Mouse (Mus musculus): ENCODE data around the gene Fhl2.

The Fhl2 gene

GRCm38 (mm10) chr1:43094206-43094605, 102.6 kb downstream of the Fhl2 start:
- no peak for DNase-seq

- peak; percentile 83 for DNase-seq
These were observed 104.4 kb downstream of the Fhl2 start for GRCm38 (mm10) chr1:43092056-43093015.

DNA sequence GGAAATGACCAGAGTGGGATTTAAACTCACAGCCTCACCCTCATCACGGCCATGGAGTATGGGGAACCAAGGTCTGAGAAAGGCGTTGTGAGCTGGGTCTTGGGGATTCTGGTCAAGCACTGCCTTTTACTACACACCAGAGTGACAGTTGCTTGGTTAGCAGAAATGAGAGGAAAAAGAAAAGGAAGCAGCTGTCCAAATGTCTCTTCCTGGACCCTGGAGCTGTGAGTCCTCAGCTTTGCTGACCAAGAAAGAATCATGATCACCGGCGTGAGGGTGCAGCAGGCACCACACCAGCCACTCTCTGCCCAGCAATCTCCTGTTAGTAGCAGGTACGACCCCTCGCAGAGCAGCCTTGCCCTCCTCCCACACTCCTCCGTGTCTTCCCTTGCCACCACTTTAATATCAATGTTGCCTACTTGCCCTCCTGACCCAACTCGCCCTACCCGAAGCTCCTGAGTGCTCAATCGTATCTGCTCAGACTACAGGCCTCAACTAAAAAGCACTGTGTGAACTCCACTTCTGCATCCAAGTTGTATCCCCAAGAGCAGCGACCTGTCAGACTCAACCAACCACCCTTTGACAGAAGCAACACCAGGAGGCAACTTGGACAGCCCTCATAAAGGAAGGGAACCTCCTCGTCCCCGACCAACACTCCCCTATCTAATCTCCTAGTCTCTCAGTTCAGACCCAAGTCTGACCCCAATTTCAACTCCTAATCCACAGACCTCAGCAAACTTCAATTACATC, 105.3 kb downstream of the Fhl2 start:
- DNase-seq = peak; percentile 28

- DNase-seq = peak; percentile 38
These were observed 106.4 kb downstream of the Fhl2 start for GRCm38 (mm10) chr1:43090418-43090817.

DNA sequence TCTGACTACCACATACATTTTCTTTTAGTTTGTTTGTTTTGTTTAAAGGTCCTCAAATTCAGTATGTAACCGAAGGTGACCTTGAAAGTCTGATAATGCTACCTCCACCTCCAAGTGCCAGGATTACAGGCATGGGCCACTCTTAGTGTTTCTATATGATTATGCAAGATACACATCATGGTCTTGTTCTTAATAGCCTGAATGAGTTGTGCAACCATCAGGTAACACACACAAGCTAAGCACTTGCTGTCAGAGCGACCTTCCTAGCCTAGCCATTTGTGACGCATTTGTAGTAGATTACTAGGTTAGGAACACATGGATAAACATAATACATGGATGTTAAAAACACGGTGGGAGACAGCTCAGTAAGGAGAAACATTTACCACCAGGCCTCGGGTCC, 113.8 kb downstream of the Fhl2 start:
- no peak for DNase-seq

- no peak for DNase-seq
These were observed 118.7 kb downstream of the Fhl2 start for GRCm38 (mm10) chr1:43078124-43078523.

GRCm38 (mm10) chr1:43074791-43075190, 122.0 kb downstream of the Fhl2 start:
- peak; percentile 60 for DNase-seq

Measured in cerebellum, adult 11-12 months (tissue).